Mouse (Mus musculus) C2C12 (cell line): ENCODE results near the gene Cyb5rl. TPM values are rescaled to one million over a fixed set of nuclear protein-coding genes. Genes with fewer than 3 reads are reported as not detected.

Source experiments
- H3K27me3 ChIP-seq: one replicate; pipeline ENCODE4 v1.6.1; 2011; ENCODE audit not compliant: control insufficient read depth, insufficient read depth, insufficient read length
- H3K36me3 ChIP-seq: one replicate; pipeline ENCODE4 v1.6.1; 2011; ENCODE audit not compliant: control insufficient read depth, insufficient read depth
- H3K4me3 ChIP-seq: one replicate; pipeline ENCODE4 v1.5.1; 2011; ENCODE audit warnings: mild to moderate bottlenecking, control low read depth; ENCODE audit not compliant: poor library complexity, insufficient read depth, severe bottlenecking
- H3K79me2 ChIP-seq: one replicate; pipeline ENCODE4 v1.6.1; 2011; ENCODE audit not compliant: control insufficient read depth, insufficient read depth
- H3K79me3 ChIP-seq: one replicate; pipeline ENCODE4 v1.6.1; 2011; ENCODE audit warnings: low read depth, control low read depth
- H3ac ChIP-seq: one replicate; pipeline ENCODE3; 2011; ENCODE audit warnings: low read depth; ENCODE audit not compliant: control insufficient read depth, insufficient read length
- CEBPB ChIP-seq: IDR thresholded peaks from one replicate; pipeline ENCODE4 v1.6.1; 2011; ENCODE audit warnings: low read depth, mild to moderate bottlenecking, control low read depth, moderate library complexity
- CTCF ChIP-seq: IDR thresholded peaks from one replicate; pipeline ENCODE4 v1.5.1; 2011; ENCODE audit not compliant: control insufficient read depth, insufficient read depth, insufficient read length
- FOSL1 ChIP-seq: IDR thresholded peaks from one replicate; pipeline ENCODE4 v1.8.0; 2011; ENCODE audit warnings: mild to moderate bottlenecking, low read length; ENCODE audit not compliant: poor library complexity, insufficient read depth, severe bottlenecking
- MAX ChIP-seq: IDR thresholded peaks from one replicate; pipeline ENCODE4 v1.6.1; 2011; ENCODE audit warnings: mild to moderate bottlenecking, control low read depth
- MYOD1 ChIP-seq: IDR thresholded peaks from one replicate; pipeline ENCODE4 v1.6.1; 2011; ENCODE audit warnings: low read depth; ENCODE audit not compliant: control insufficient read depth, insufficient read length
- MYOG ChIP-seq: IDR thresholded peaks from one replicate; pipeline ENCODE4 v1.6.1; 2011; ENCODE audit not compliant: control insufficient read depth, insufficient read length; ENCODE audit errors: extremely low read depth
- USF1 ChIP-seq: IDR thresholded peaks from one replicate; pipeline ENCODE4 v1.6.1; 2011; ENCODE audit warnings: low read depth, mild to moderate bottlenecking, control low read depth, moderate library complexity
- polyA plus RNA-seq: library from polyadenylated mRNA; unstranded; fragments of >200 nt; fragmentation: generic; extraction: Trizol; gene quantifications from one replicate; pipeline ENCODE4 v1.2.1, GENCODE M21; 2012; ENCODE audit warnings: missing spikeins

Gene Cyb5rl
- polyA plus RNA-seq, 1 experiment = 9.5 TPM

DNA sequence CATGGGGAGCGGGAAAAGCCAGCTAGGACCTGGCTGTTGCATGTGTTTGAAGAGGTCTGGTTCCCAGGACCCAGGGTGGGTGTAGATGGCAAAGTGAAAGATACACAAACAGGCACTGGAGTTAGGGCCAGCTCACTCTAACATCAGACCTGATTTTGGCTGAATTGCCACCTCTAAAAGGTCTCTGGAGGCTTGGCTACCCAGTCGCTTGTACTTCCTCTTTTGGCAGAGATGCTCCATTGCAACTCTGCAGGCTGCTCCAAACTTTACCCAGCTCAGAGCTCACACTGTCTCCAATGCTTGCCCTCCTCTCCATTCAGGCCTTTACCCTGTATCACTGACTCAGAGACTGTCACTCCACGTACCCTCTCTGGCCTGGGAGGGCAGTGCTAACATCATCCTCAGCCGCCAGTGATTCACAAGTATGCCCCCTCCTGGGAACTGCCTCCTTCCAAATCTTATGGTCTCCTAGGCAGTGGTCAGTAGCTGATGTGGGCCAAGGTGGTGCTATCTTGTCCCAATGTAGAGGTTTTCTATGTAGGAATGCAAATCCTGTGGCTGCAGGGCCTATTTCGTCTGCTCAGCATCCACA, 13.7 kb upstream of the Cyb5rl start:
- Histone ChIP-seq H3K27me3 (no peaks in the 10 kb centered on the region), H3K79me2 (no peaks in the 10 kb centered on the region), H3ac (no peak overlapping the region), H3K36me3 (peaks cover 29% of the 10 kb centered on the region), H3K79me3 (no peaks in the 10 kb centered on the region), H3K4me3 (no peak overlapping the region)
- TF ChIP-seq USF1 = no peak
- TF ChIP-seq CEBPB = no peak
- no peak for TF ChIP-seq MYOD1
- TF ChIP-seq MYOG = no peak
- TF ChIP-seq FOSL1 = no peak
- no peak for TF ChIP-seq CTCF
- no peak for TF ChIP-seq MAX

DNA sequence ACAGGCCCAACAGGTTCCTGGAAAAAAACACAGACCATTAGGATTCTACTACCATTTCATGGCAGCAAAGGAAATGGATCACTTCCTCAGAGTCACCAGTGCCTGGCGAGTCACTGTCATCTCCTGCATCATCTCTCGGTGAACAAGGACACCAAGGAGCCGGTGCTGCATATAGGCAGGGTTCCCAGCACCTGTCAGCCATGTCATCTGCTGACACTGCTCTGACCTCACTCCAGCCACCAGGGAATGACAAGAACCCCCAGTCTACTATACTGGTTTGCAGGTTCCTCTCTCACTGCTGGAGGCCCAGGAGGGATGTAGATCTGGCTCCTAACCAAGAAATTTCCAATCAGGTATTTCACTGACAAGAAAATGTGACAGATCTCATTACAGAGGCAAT, 10.7 kb upstream of the Cyb5rl start:
- Histone ChIP-seq H3K79me2 (no peaks in the 10 kb centered on the region), H3ac (no peak overlapping the region), H3K4me3 (no peak overlapping the region), H3K79me3 (no peaks in the 10 kb centered on the region), H3K27me3 (no peaks in the 10 kb centered on the region), H3K36me3 (peaks cover 40% of the 10 kb centered on the region)
- no peak for TF ChIP-seq CEBPB
- TF ChIP-seq MYOD1 = peak; percentile 86

DNA sequence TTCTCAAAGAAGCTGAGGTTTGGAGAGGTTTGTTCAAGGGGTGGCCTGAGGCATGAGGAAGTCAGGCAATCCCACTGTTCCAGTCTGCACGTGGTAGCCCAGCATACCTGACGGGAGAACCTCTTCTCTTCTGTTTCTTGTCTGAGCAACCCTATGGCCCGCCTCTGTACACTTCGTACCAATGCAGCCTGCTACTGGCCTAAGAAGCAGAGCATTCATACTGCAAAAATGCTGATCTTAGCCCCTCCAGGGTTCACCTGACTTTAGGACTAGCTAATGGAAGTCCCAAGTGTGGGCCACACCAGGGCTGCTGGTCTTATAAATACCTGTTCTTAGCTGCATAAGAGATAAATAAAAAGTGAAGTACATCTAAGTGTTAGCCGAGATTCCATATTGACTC, 8.4 kb upstream of the Cyb5rl start:
- peaks cover 56% of the 10 kb centered on the region for H3K36me3 ChIP-seq
- H3K27me3 ChIP-seq = no peaks in the 10 kb centered on the region
- no peaks in the 10 kb centered on the region for H3K79me2 ChIP-seq
- H3ac ChIP-seq = no peak overlapping the region
- H3K4me3 ChIP-seq = no peak overlapping the region
- no peaks in the 10 kb centered on the region for H3K79me3 ChIP-seq
- TF ChIP-seq CTCF (no peak), MYOD1 (no peak), MYOG (no peak), FOSL1 (no peak), MAX (no peak), CEBPB (no peak)

DNA sequence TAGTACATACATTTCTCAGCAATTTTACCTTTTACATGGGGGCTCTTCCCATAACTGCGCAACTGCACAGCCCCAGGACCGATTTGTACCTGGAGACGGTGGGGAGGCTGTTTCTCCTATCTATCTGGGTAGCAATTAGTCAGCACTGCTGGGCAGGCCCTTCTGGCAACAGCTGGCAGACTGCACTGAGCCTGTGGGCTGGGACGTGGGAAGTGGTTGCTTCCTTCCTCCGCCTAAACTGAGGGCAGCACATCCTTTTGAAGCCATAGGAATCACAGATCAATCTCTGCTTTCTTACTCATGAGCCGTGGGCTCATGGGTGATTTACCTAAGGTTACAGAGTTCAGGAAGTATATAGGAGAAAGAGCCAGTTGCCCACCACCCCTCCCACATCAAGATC, 8.0 kb upstream of the Cyb5rl start:
- no peak overlapping the region for H3K4me3 ChIP-seq
- no peak for TF ChIP-seq USF1
- no peak for TF ChIP-seq CEBPB
- TF ChIP-seq MYOG = no peak
- no peak for TF ChIP-seq FOSL1
- TF ChIP-seq MYOD1 = no peak
- no peak for TF ChIP-seq MAX
- no peak for TF ChIP-seq CTCF
- H3K79me3 ChIP-seq = no peaks in the 10 kb centered on the region
- H3K36me3 ChIP-seq = peaks cover 61% of the 10 kb centered on the region
- H3K27me3 ChIP-seq = no peaks in the 10 kb centered on the region
- H3ac ChIP-seq = no peak overlapping the region
- H3K79me2 ChIP-seq = no peaks in the 10 kb centered on the region

DNA sequence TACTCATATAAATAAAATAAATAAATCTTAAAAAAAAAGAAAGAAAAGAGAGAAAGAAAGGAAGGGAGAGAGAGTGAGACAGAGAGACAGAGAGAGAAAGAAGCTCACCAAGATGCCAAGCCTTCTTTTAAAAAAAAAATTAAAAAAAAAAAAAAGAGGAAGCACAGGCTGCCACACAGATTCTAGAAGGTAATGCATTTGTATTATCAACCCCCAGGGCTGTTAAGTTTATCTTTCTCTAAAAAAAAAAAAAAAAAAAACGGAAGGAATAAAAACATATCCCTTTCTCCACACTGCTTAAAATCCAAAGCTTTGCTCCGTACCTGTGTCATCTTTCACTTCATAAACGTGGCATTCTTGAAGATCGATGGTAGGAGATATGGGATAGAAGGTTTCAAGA, 5.2 kb upstream of the Cyb5rl start:
- Histone ChIP-seq H3ac (no peak overlapping the region), H3K79me2 (peaks cover 18% of the 10 kb centered on the region), H3K4me3 (no peak overlapping the region), H3K36me3 (peaks cover 54% of the 10 kb centered on the region), H3K27me3 (no peaks in the 10 kb centered on the region), H3K79me3 (peaks cover 4% of the 10 kb centered on the region)
- TF ChIP-seq MAX (no peak), USF1 (no peak), MYOG (no peak), CTCF (no peak), CEBPB (no peak), MYOD1 (no peak), FOSL1 (no peak)

DNA sequence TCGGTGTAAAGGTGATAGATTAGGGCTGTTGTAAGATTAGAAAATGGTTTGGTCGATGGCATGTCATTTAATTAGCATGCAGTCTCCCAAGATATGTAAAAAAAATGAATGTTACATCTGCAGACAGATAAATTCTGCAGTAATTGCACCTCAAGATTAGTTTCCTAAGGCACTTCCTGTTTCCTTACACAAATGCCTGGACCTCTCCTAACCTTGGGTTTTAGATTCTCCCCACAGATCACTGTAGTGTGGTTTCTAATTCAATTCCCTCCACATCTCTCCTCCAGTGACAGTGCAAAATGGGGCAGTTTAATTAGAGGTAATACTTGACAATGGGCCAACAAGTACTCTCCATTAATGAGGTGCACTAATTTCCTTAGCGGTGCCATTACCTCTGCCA, 3.6 kb upstream of the Cyb5rl start:
- H3ac ChIP-seq = no peak overlapping the region
- H3K36me3 ChIP-seq = peaks cover 52% of the 10 kb centered on the region
- H3K27me3 ChIP-seq = no peaks in the 10 kb centered on the region
- peaks cover 4% of the 10 kb centered on the region for H3K79me3 ChIP-seq
- peaks cover 19% of the 10 kb centered on the region for H3K79me2 ChIP-seq
- no peak overlapping the region for H3K4me3 ChIP-seq
- no peak for TF ChIP-seq MYOG
- no peak for TF ChIP-seq FOSL1
- TF ChIP-seq MYOD1 = no peak
- TF ChIP-seq CTCF = no peak
- TF ChIP-seq CEBPB = no peak
- no peak for TF ChIP-seq MAX
- TF ChIP-seq USF1 = no peak
